ENCODE assay signal across 26 mouse cellular contexts in genomic region chr10:87051714-87052113, GRCm38 (mm10). TPM values are rescaled to one million over a fixed set of nuclear protein-coding genes. Genes with fewer than 3 reads are reported as not detected.
DNase-seq lines count a peak whose midpoint lies in the region; ATAC-seq and TF ChIP-seq lines count a peak whose summit lies in the region.
"Had no signal": no experiment of that assay in that cellular context is flagged by ENCODE, and none has a peak within 500 bp of the region (broad histone marks: within the 10 kb centered on the region; RNA-seq: fewer than 3 reads in every experiment).

No protein-coding gene starts in this region.

- no peak overlapping the region for H3K4me2 ChIP-seq in lung, embryonic 14.5 days
- H3K4me2 ChIP-seq in intestine, embryonic 15.5 days (replicated peaks): no peak overlapping the region
- H3K4me2 ChIP-seq in liver, embryonic 13.5 days: no peak overlapping the region
- no peak overlapping the region for H3K4me2 ChIP-seq in stomach, embryonic 16.5 days (ENCODE audit: low read depth, low read length)
- H3K4me2 ChIP-seq: embryonic facial prominence, embryonic 12.5 days; forebrain, embryonic 13.5 days; kidney, embryonic 15.5 days; neural tube, embryonic 12.5 days had no signal

- H3K27me3 ChIP-seq in lung, embryonic 14.5 days (ENCODE audit: insufficient read depth, low read length): no peaks in the 10 kb centered on the region
- no peaks in the 10 kb centered on the region for H3K27me3 ChIP-seq in intestine, embryonic 15.5 days (replicated peaks)
- no peaks in the 10 kb centered on the region for H3K27me3 ChIP-seq in liver, embryonic 13.5 days
- H3K27me3 ChIP-seq in stomach, embryonic 16.5 days (ENCODE audit: control insufficient read depth, insufficient read depth, low read length): peaks cover 5% of the 10 kb centered on the region; the same call in 1 of the 2 replicates
- H3K27me3 ChIP-seq: embryonic facial prominence, embryonic 12.5 days; neural tube, embryonic 12.5 days had no signal

- no peak overlapping the region for H3K27ac ChIP-seq in lung, embryonic 14.5 days (ENCODE audit: low read depth)
- no peak overlapping the region for H3K27ac ChIP-seq in intestine, embryonic 15.5 days
- no peak overlapping the region for H3K27ac ChIP-seq in liver, embryonic 13.5 days
- no peak overlapping the region for H3K27ac ChIP-seq in stomach, embryonic 16.5 days (ENCODE audit: low read length)
- H3K27ac ChIP-seq: embryonic facial prominence, embryonic 12.5 days; forebrain, embryonic 13.5 days; heart, adult 2 months; hindbrain, embryonic 10.5 days; kidney, embryonic 15.5 days; macrophage; midbrain, embryonic 10.5 days; neural tube, embryonic 12.5 days had no signal

- peak; percentile 0 for DNase-seq in lung, embryonic 14.5 days
- no peak for DNase-seq in lung, postnatal 36 days
- no peak for DNase-seq in liver, embryonic 13.5 days
- no peak for DNase-seq in cerebellum, postnatal 14 days
- DNase-seq in right cerebral cortex, postnatal 36 days (ENCODE audit: low spot score in 2 of 2): no peak
- no peak for DNase-seq in right cerebral cortex, postnatal 10 days (ENCODE audit: low spot score in 2 of 2)
- DNase-seq: B cell, adult 2 months; cerebellum, adult 2 months; gastrocnemius, postnatal 10 days; heart, adult 2 months; thymus, adult 18-20 months; thymus, postnatal 4 days had no signal

- no peak overlapping the region for H3K4me3 ChIP-seq in lung, embryonic 14.5 days (ENCODE audit: low read depth, low read length)
- no peak overlapping the region for H3K4me3 ChIP-seq in intestine, embryonic 15.5 days (replicated peaks)
- H3K4me3 ChIP-seq in liver, embryonic 13.5 days (replicated peaks): no peak overlapping the region
- H3K4me3 ChIP-seq in stomach, embryonic 16.5 days (replicated peaks; ENCODE audit: low read length): no peak overlapping the region
- H3K4me3 ChIP-seq: embryonic facial prominence, embryonic 12.5 days; erythroblast, embryonic 14.5 days; forebrain, embryonic 13.5 days; heart, adult 2 months; hindbrain, embryonic 10.5 days; kidney, embryonic 15.5 days; midbrain, embryonic 10.5 days; neural tube, embryonic 12.5 days had no signal

- 25% methylated on average over 4 of the region's 4 CpGs for WGBS in lung, embryonic 14.5 days
- 29% methylated on average over 4 of the region's 4 CpGs for WGBS in intestine, embryonic 15.5 days
- WGBS in liver, embryonic 13.5 days (ENCODE audit: insufficient replicate concordance): 45% methylated on average over 4 of the region's 4 CpGs
- WGBS in stomach, embryonic 16.5 days: 29% methylated on average over 4 of the region's 4 CpGs

- H3K9me3 ChIP-seq in lung, embryonic 14.5 days (ENCODE audit: low read depth, low read length): no peaks in the 10 kb centered on the region
- H3K9me3 ChIP-seq in intestine, embryonic 15.5 days: no peaks in the 10 kb centered on the region
- no peaks in the 10 kb centered on the region for H3K9me3 ChIP-seq in liver, embryonic 13.5 days (replicated peaks)
- H3K9me3 ChIP-seq in stomach, embryonic 16.5 days (replicated peaks; ENCODE audit: control insufficient read depth, low read length): no peaks in the 10 kb centered on the region
- H3K9me3 ChIP-seq: embryonic facial prominence, embryonic 12.5 days; forebrain, embryonic 13.5 days; hindbrain, embryonic 10.5 days; kidney, embryonic 15.5 days; midbrain, embryonic 10.5 days; neural tube, embryonic 12.5 days had no signal

- H3K4me1 ChIP-seq in lung, embryonic 14.5 days (ENCODE audit: insufficient read depth): no peaks in the 10 kb centered on the region
- no peaks in the 10 kb centered on the region for H3K4me1 ChIP-seq in intestine, embryonic 15.5 days (replicated peaks)
- H3K4me1 ChIP-seq in liver, embryonic 13.5 days (replicated peaks): no peaks in the 10 kb centered on the region
- H3K4me1 ChIP-seq in stomach, embryonic 16.5 days (ENCODE audit: control insufficient read depth, insufficient read depth, low read length): no peaks in the 10 kb centered on the region
- H3K4me1 ChIP-seq: embryonic facial prominence, embryonic 12.5 days; kidney, embryonic 15.5 days; neural tube, embryonic 12.5 days had no signal

- ATAC-seq in lung, embryonic 14.5 days (ENCODE audit: insufficient read depth): no peak; the same call in 1 of the 2 replicates
- ATAC-seq in intestine, embryonic 15.5 days: peak; percentile 92
- ATAC-seq in liver, embryonic 13.5 days (ENCODE audit: low read depth): peak; percentile 86
- ATAC-seq in stomach, embryonic 16.5 days (ENCODE audit: insufficient read depth, low FRiP score): peak; percentile 85
- ATAC-seq: forebrain, embryonic 13.5 days had no signal

- no peak for TF ChIP-seq CTCF in lung, embryonic 14.5 days (IDR thresholded peaks at IDR 0.05; ENCODE audit: low read depth)

- H3K9ac ChIP-seq in lung, embryonic 14.5 days: no peak overlapping the region
- no peak overlapping the region for H3K9ac ChIP-seq in intestine, embryonic 15.5 days
- no peak overlapping the region for H3K9ac ChIP-seq in liver, embryonic 13.5 days
- no peak overlapping the region for H3K9ac ChIP-seq in stomach, embryonic 16.5 days (ENCODE audit: low read length)
- H3K9ac ChIP-seq: embryonic facial prominence, embryonic 12.5 days; forebrain, embryonic 13.5 days; kidney, embryonic 15.5 days; neural tube, embryonic 12.5 days had no signal

- H3K36me3 ChIP-seq in lung, embryonic 14.5 days (ENCODE audit: insufficient read depth): no peaks in the 10 kb centered on the region
- no peaks in the 10 kb centered on the region for H3K36me3 ChIP-seq in intestine, embryonic 15.5 days
- no peaks in the 10 kb centered on the region for H3K36me3 ChIP-seq in liver, embryonic 13.5 days
- H3K36me3 ChIP-seq in stomach, embryonic 16.5 days (ENCODE audit: control insufficient read depth, insufficient read depth, low read length): no peaks in the 10 kb centered on the region
- H3K36me3 ChIP-seq: embryonic facial prominence, embryonic 12.5 days; hindbrain, embryonic 10.5 days; kidney, embryonic 15.5 days; midbrain, embryonic 10.5 days; neural tube, embryonic 12.5 days had no signal

RNA-seq across cellular contexts. Expression of gene 1700113H08Rik, which starts 6.1 kb away (rescaled TPM):
- polyA plus RNA-seq in lung, embryonic 14.5 days (2014; fragmentation: Nextera tagmentation; extraction: Ambion mirVana): not detected in 2 replicates
- polyA plus RNA-seq in intestine, embryonic 15.5 days (2015; fragmentation: Nextera tagmentation; extraction: Ambion mirVana): not detected in 2 replicates
- not detected in 2 replicates for polyA plus RNA-seq in liver, embryonic 13.5 days (2015; fragmentation: Nextera tagmentation; extraction: Ambion mirVana)
- not detected in 2 replicates for polyA plus RNA-seq in stomach, embryonic 16.5 days (2015; fragmentation: Nextera tagmentation; extraction: Ambion mirVana)
- polyA plus RNA-seq: cerebellum, adult 2 months; cortical plate, adult 2 months; embryonic facial prominence, embryonic 12.5 days; erythroblast, embryonic 14.5 days; frontal cortex, adult 2 months; kidney, embryonic 15.5 days; limb, embryonic 14.5 days; macrophage; small intestine, adult 2 months had no signal

RNA-seq across cellular contexts. Expression of gene Stab2, which starts 43.9 kb away (rescaled TPM):
- 5.0 and 5.8 TPM in 2 replicates for polyA plus RNA-seq in lung, embryonic 14.5 days (2014; fragmentation: Nextera tagmentation; extraction: Ambion mirVana)
- polyA plus RNA-seq in intestine, embryonic 15.5 days (2015; fragmentation: Nextera tagmentation; extraction: Ambion mirVana): 1.1 TPM in 2 replicates
- 16.3 and 19.0 TPM in 2 replicates for polyA plus RNA-seq in liver, embryonic 13.5 days (2015; fragmentation: Nextera tagmentation; extraction: Ambion mirVana)
- polyA plus RNA-seq in stomach, embryonic 16.5 days (2015; fragmentation: Nextera tagmentation; extraction: Ambion mirVana): 2.2 and 6.3 TPM in 2 replicates
